Mouse (Mus musculus) MEL (cell line): Measurements from ENCODE around the gene Itga9. TPM values are rescaled to one million over a fixed set of nuclear protein-coding genes. Genes with fewer than 3 reads are reported as not detected.

Experiments used
- DNase-seq: peaks from one replicate; pipeline ENCODE4 v3.0.0; 2011; ENCODE audit warnings: low read depth, low spot score
- H3K27ac ChIP-seq: 2 replicates; pipeline ENCODE4 v1.5.1; 2012; ENCODE audit warnings: low read depth, mild to moderate bottlenecking, control low read depth, low read length, moderate library complexity; ENCODE audit not compliant: control insufficient read depth
- H3K27me3 ChIP-seq, 2 experiments: fragments of 150-350 bp in 1 of 2; sonication (generic) in 1 of 2; 2 replicates each; pipeline ENCODE4 v1.6.1; 2012; ENCODE audit warnings: low read length in 2 of 2, mild to moderate bottlenecking in 2 of 2, improper control_type of control experiment in 1 of 2, moderate library complexity in 1 of 2; ENCODE audit not compliant: insufficient read depth in 2 of 2, control insufficient read depth in 1 of 2
- H3K36me3 ChIP-seq, 2 experiments: 2 replicates each; pipeline ENCODE4 v1.6.1; 2012 to 2014; ENCODE audit warnings: low read length in 2 of 2, improper control_type of control experiment in 1 of 2, inconsistent platforms in 1 of 2, mild to moderate bottlenecking in 1 of 2; ENCODE audit not compliant: insufficient read depth in 2 of 2, control insufficient read depth in 1 of 2
- H3K4me1 ChIP-seq, 2 experiments: fragments of 150-350 bp in 1 of 2; sonication (generic) in 1 of 2; 2 replicates each; pipeline ENCODE4 v1.6.1; 2012; ENCODE audit warnings: low read length in 2 of 2, improper control_type of control experiment in 1 of 2, mild to moderate bottlenecking in 1 of 2; ENCODE audit not compliant: insufficient read depth in 2 of 2, control insufficient read depth in 1 of 2
- H3K4me3 ChIP-seq, 2 experiments: fragments of 150-350 bp in 1 of 2; sonication (generic) in 1 of 2; 2 replicates each; pipeline ENCODE4 v1.5.1; 2012; ENCODE audit warnings: low read depth in 2 of 2, low read length in 2 of 2, mild to moderate bottlenecking in 2 of 2, moderate library complexity in 2 of 2, control low read depth in 1 of 2, improper control_type of control experiment in 1 of 2; ENCODE audit not compliant: control insufficient read depth in 1 of 2, insufficient read depth in 1 of 2
- H3K79me2 ChIP-seq: 2 replicates; pipeline ENCODE4 v1.6.1; 2012; ENCODE audit warnings: mild to moderate bottlenecking, low read length, moderate library complexity; ENCODE audit not compliant: control insufficient read depth, poor library complexity, insufficient read depth
- H3K9ac ChIP-seq: 2 replicates; pipeline ENCODE4 v1.6.1; 2012; ENCODE audit warnings: low read depth, mild to moderate bottlenecking, control low read depth, low read length, moderate library complexity; ENCODE audit not compliant: control insufficient read depth, poor library complexity, severe bottlenecking
- H3K9me3 ChIP-seq: fragments of 150-350 bp; sonication (generic); replicated peaks from 2 replicates; pipeline ENCODE4 v1.6.1; 2012; ENCODE audit warnings: mild to moderate bottlenecking, low read length, improper control_type of control experiment, moderate library complexity; ENCODE audit not compliant: insufficient read depth
- BHLHE40 ChIP-seq: IDR thresholded peaks from 2 replicates; pipeline ENCODE4 v1.6.1; 2012; ENCODE audit warnings: low read depth, mild to moderate bottlenecking, inconsistent platforms, low read length, improper control_type of control experiment, borderline replicate concordance
- E2F4 ChIP-seq: IDR thresholded peaks from 2 replicates; pipeline ENCODE4 v1.6.1; 2011; ENCODE audit warnings: low read depth, low read length, improper control_type of control experiment, borderline replicate concordance
- ELF1 ChIP-seq: IDR thresholded peaks from 2 replicates; pipeline ENCODE4 v1.6.1; 2014; ENCODE audit warnings: low read depth, mild to moderate bottlenecking, inconsistent platforms, low read length, improper control_type of control experiment, moderate library complexity
- EP300 ChIP-seq, 2 experiments: IDR thresholded peaks; 2 replicates each; pipeline ENCODE4 v1.6.1; 2011; ENCODE audit warnings: improper control_type of control experiment in 2 of 2, low read length in 2 of 2, low read depth in 1 of 2, mild to moderate bottlenecking in 1 of 2
- JUND ChIP-seq: IDR thresholded peaks from 2 replicates; pipeline ENCODE4 v1.6.1; 2011; ENCODE audit warnings: low read depth, mild to moderate bottlenecking, improper control_type of control experiment, low read length
- MAX ChIP-seq: IDR thresholded peaks from 2 replicates; pipeline ENCODE4 v1.6.1; 2011; ENCODE audit warnings: low read length, improper control_type of control experiment
- MYB ChIP-seq: IDR thresholded peaks from 2 replicates; pipeline ENCODE4 v1.6.1; 2011; ENCODE audit warnings: mild to moderate bottlenecking, low read depth, low read length, improper control_type of control experiment
- NELFE ChIP-seq: IDR thresholded peaks from 2 replicates; pipeline ENCODE4 v1.6.1; 2011; ENCODE audit warnings: low read depth, low read length, improper control_type of control experiment
- NRF1 ChIP-seq: IDR thresholded peaks from 2 replicates; pipeline ENCODE4 v1.6.1; 2014; ENCODE audit warnings: low read depth, mild to moderate bottlenecking, inconsistent platforms, low read length, improper control_type of control experiment, moderate library complexity; ENCODE audit not compliant: poor library complexity, insufficient read depth, severe bottlenecking
- POLR2AphosphoS5 ChIP-seq: IDR thresholded peaks from 2 replicates; pipeline ENCODE4 v1.6.1; 2012; ENCODE audit warnings: low read depth, borderline replicate concordance, mild to moderate bottlenecking, inconsistent platforms, low read length, moderate library complexity, mixed read lengths
- RAD21 ChIP-seq: IDR thresholded peaks from 2 replicates; pipeline ENCODE4 v1.6.1; 2011; ENCODE audit warnings: mild to moderate bottlenecking, low read depth, low read length, improper control_type of control experiment
- SIN3A ChIP-seq: IDR thresholded peaks from 2 replicates; pipeline ENCODE4 v1.6.1; 2012; ENCODE audit warnings: low read length, improper control_type of control experiment, inconsistent platforms
- SMC3 ChIP-seq: IDR thresholded peaks from 2 replicates; pipeline ENCODE4 v1.6.1; 2011; ENCODE audit warnings: low read depth, low read length, improper control_type of control experiment
- UBTF ChIP-seq: IDR thresholded peaks from 2 replicates; pipeline ENCODE4 v1.6.1; 2012; ENCODE audit warnings: low read depth, mild to moderate bottlenecking, inconsistent platforms, low read length, improper control_type of control experiment, moderate library complexity, borderline replicate concordance; ENCODE audit not compliant: insufficient read depth
- USF1 ChIP-seq: IDR thresholded peaks from 2 replicates; pipeline ENCODE4 v1.6.1; 2014; ENCODE audit warnings: low read depth, mild to moderate bottlenecking, inconsistent platforms, low read length, improper control_type of control experiment, moderate library complexity
- ZC3H11A ChIP-seq: IDR thresholded peaks from 2 replicates; pipeline ENCODE4 v1.6.1; 2012; ENCODE audit warnings: low read depth, mild to moderate bottlenecking, inconsistent platforms, low read length, improper control_type of control experiment
- ZMIZ1 ChIP-seq: IDR thresholded peaks from 2 replicates; pipeline ENCODE4 v1.6.1; 2012; ENCODE audit warnings: low read depth, mild to moderate bottlenecking, inconsistent platforms, low read length, improper control_type of control experiment, moderate library complexity
- polyA plus RNA-seq, 2 experiments: library from polyadenylated mRNA; stranded (reverse) in 1 of 2; unstranded in 1 of 2; fragments of >175 nt in 1 of 2; fragments of >200 nt in 1 of 2; gene quantifications; 2 replicates each; pipeline versions ENCODE4 v1.2.1 to v1.2.4; 2012; ENCODE audit warnings: low replicate concordance in 2 of 2, low read depth in 1 of 2; ENCODE audit not compliant: insufficient read length in 2 of 2, insufficient read depth in 1 of 2, missing spikeins in 1 of 2
- total RNA-seq: library from RNA; depleted of rRNA; stranded (reverse); fragments of 300-350 nt; gene quantifications from 2 replicates; pipeline ENCODE4 v1.2.3, GENCODE M21; 2012

The Itga9 gene
- total and polyA plus RNA-seq, 3 experiments, result 0.19 to 0.21 TPM; not detected in 1

DNA sequence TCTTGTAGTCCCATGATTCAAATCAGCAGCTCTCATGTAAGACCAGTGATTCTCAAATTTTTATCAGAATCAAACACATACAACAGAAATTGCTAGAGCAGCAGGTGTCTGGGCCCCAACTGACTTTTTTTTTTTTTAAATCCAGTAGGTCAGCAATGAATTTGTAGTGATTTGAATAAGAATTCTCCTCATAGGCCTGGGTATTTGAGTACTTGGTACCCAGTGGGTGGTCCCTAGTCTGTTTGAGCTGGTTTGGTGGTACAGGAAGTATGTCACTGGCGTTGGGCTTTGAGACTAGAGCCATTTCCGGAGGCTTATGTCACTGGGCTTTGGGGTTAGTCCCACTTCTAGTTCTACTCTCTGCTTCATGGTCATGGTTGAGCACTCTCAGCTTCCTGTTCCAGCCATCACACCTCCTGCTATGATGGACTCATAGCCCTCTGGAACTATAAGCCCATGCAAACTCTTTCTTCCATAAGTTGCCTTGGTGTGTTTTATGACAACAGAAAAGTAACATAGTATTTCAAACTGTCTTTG lies 116.4 kb downstream of the Itga9 start:
- Histone ChIP-seq H3K4me3 (no peak overlapping the region), H3K27ac (no peak overlapping the region), H3K79me2 (no peaks in the 10 kb centered on the region), H3K9me3 (no peaks in the 10 kb centered on the region), H3K36me3 (no peaks in the 10 kb centered on the region), H3K27me3 (no peaks in the 10 kb centered on the region), H3K4me1 (no peaks in the 10 kb centered on the region), H3K9ac (no peak overlapping the region)
- DNase-seq, result no peak
- no peak for TF ChIP-seq NELFE
- no peak for TF ChIP-seq POLR2AphosphoS5
- TF ChIP-seq E2F4, result no peak
- no peak for TF ChIP-seq ZC3H11A
- no peak for TF ChIP-seq MAX
- no peak for TF ChIP-seq ZMIZ1
- TF ChIP-seq USF1, result no peak
- no peak for TF ChIP-seq SMC3
- TF ChIP-seq SIN3A, result no peak
- no peak for TF ChIP-seq ELF1

DNA sequence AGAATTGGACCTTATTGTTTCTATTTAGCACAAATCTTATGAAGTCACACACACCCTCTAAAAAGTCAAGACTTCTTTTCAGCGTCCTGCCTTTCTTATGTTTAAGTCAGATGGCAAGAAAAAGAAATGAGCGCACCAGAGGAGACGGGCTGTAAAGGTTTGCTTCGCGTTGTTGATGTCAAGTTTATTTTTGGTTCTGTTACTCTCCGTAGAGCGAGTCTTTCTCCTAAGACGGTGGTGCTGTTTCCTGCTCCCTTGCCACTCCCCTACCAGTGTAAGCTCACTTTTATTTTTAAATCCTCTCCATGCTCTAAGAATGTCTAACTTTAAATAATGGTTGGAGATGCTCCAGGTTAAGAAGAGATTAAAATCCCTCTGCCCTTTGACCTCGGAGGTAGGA lies 118.6 kb downstream of the Itga9 start:
- H3K36me3 ChIP-seq, result no peaks in the 10 kb centered on the region
- no peaks in the 10 kb centered on the region for H3K4me1 ChIP-seq
- H3K27me3 ChIP-seq, result no peaks in the 10 kb centered on the region
- H3K9ac ChIP-seq, result no peak overlapping the region
- no peak overlapping the region for H3K4me3 ChIP-seq
- no peaks in the 10 kb centered on the region for H3K9me3 ChIP-seq
- TF ChIP-seq RAD21, result no peak
- TF ChIP-seq NRF1, result no peak
- no peak for TF ChIP-seq UBTF
- no peak for TF ChIP-seq BHLHE40
- TF ChIP-seq JUND, result no peak
- TF ChIP-seq ZC3H11A, result no peak
- TF ChIP-seq MYB, result no peak
- no peak for TF ChIP-seq EP300 (IDR thresholded peaks at IDR 0.05; ENCODE audit: low read depth in 1 of 2, low read length in 2 of 2)
- no peak for DNase-seq
- no peak overlapping the region for H3K27ac ChIP-seq
- H3K79me2 ChIP-seq, result no peaks in the 10 kb centered on the region
